Mouse (Mus musculus) bone marrow macrophage, adult 2 months (primary cell): ENCODE measurements around the gene 1110032A03Rik.

Source experiments
- CTCF ChIP-seq: IDR thresholded peaks from 2 replicates; pipeline ENCODE4 v1.5.1; 2012; ENCODE audit warnings: low read depth, mild to moderate bottlenecking, low read length, moderate library complexity
- POLR2A ChIP-seq: IDR thresholded peaks from 2 replicates; pipeline ENCODE4 v1.6.1; 2012; ENCODE audit warnings: mild to moderate bottlenecking, low read depth, low read length, borderline replicate concordance

DNA sequence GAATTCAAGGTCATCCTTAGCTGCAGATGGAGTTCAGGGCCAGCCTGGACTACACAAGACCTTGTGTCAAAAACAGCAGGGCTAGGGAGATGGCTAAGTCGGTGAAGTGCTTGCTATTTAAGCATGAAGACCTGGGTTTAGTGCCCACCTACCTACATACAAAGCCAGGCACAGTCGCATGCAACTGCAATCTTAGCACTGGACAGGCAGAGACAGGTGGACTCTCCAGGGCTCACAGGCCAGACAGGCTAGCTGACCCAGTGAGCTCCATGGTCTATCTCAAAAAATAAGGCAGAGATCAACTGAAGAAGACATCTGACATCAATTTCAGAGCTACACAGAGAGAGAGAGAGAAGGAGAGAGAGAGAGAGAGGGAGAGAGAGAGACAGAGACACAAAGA, 51.2 kb downstream of the 1110032A03Rik start:
- TF ChIP-seq POLR2A, result no peak
- TF ChIP-seq CTCF, result no peak
